Mouse (Mus musculus) limb, embryonic 12.5 days (tissue): ENCODE data around the gene Eva1a. TPM values are rescaled to one million over a fixed set of nuclear protein-coding genes. Genes with fewer than 3 reads are reported as not detected.
A peak's percentile ranks its signal among the peaks of the same experiment; 100 is the strongest.

Experiments used
- ATAC-seq: fragments of 200-750 bp; cut with Nextera tagmentation; 2 replicates; pipeline ENCODE4 v1.8.0; 2017; ENCODE audit warnings: low read depth, moderate TSS enrichment; ENCODE audit not compliant: insufficient number of reproducible peaks, insufficient read depth, low FRiP score, low TSS enrichment
- H3K27ac ChIP-seq: fragments of 300-500 bp; sonication (generic); 2 replicates; pipeline ENCODE4 v1.5.1; 2016; ENCODE audit warnings: mild to moderate bottlenecking, moderate library complexity
- H3K27me3 ChIP-seq: fragments of 300-500 bp; sonication (generic); 2 replicates; pipeline ENCODE4 v1.6.1; 2016; ENCODE audit warnings: mild to moderate bottlenecking, moderate library complexity
- H3K36me3 ChIP-seq: fragments of 300-500 bp; sonication (generic); 2 replicates; pipeline ENCODE4 v1.6.1; 2016; ENCODE audit warnings: mild to moderate bottlenecking, moderate library complexity
- H3K4me1 ChIP-seq: fragments of 300-500 bp; sonication (generic); replicated peaks from 2 replicates; pipeline ENCODE4 v1.6.1; 2016
- H3K4me2 ChIP-seq: fragments of 300-500 bp; sonication (generic); 2 replicates; pipeline ENCODE4 v1.6.1; 2016; ENCODE audit warnings: mild to moderate bottlenecking, moderate library complexity
- H3K4me3 ChIP-seq: fragments of 300-500 bp; sonication (generic); replicated peaks from 2 replicates; pipeline ENCODE4 v1.5.1; 2016; ENCODE audit warnings: mild to moderate bottlenecking
- H3K9ac ChIP-seq: fragments of 300-500 bp; sonication (generic); replicated peaks from 2 replicates; pipeline ENCODE4 v1.6.1; 2016; ENCODE audit warnings: mild to moderate bottlenecking, moderate library complexity
- H3K9me3 ChIP-seq: fragments of 300-500 bp; sonication (generic); 2 replicates; pipeline ENCODE4 v1.6.1; 2016; ENCODE audit warnings: mild to moderate bottlenecking, moderate library complexity
- WGBS: fragments of 180-500 bp; shearing (Covaris S2); methylation state at CpG from one replicate; pipeline ENCODE4 v1.1.7; 2016; 5-methylcytosine and 5-hydroxymethylcytosine counted together
- polyA plus RNA-seq: library from polyadenylated mRNA; unstranded; fragments of >200 nt; fragmentation: Nextera tagmentation; extraction: Ambion mirVana; gene quantifications from 2 replicates; pipeline ENCODE4 v1.2.1, GENCODE M21; 2016

Eva1a gene
- polyA plus RNA-seq, 1 experiment from 2014 or later, result 32.4 TPM

- ATAC-seq, result peak; percentile 21; the same call in 1 of the 2 replicates
- Histone ChIP-seq H3K9me3 (no peaks in the 10 kb centered on the region), H3K4me1 (peaks cover 56% of the 10 kb centered on the region), H3K36me3 (no peaks in the 10 kb centered on the region), H3K9ac (peak overlapping the region; percentile 75), H3K27ac (peak overlapping the region; percentile 89), H3K27me3 (peaks cover 13% of the 10 kb centered on the region), H3K4me2 (peak overlapping the region; percentile 82), H3K4me3 (peak overlapping the region; percentile 66)
- 1% methylated on average over 35 of the region's 35 CpGs for WGBS
Measured at GRCm38 (mm10) chr6:82042296-82043125, 1.7 kb downstream of the Eva1a start.

GRCm38 (mm10) chr6:82043634-82044033 is 2.8 kb downstream of the Eva1a start:
- ATAC-seq, result no peak
- Histone ChIP-seq H3K4me1 (peaks cover 55% of the 10 kb centered on the region), H3K9ac (no peak overlapping the region), H3K27ac (no peak overlapping the region), H3K4me2 (peak overlapping the region; percentile 82), H3K9me3 (no peaks in the 10 kb centered on the region), H3K4me3 (peak overlapping the region; percentile 66), H3K36me3 (no peaks in the 10 kb centered on the region), H3K27me3 (peaks cover 13% of the 10 kb centered on the region)
- WGBS, result 34% methylated on average over 4 of the region's 4 CpGs

GRCm38 (mm10) chr6:82044509-82044908 is 3.7 kb downstream of the Eva1a start:
- H3K4me1 ChIP-seq, result peaks cover 55% of the 10 kb centered on the region
- no peak overlapping the region for H3K9ac ChIP-seq
- peaks cover 13% of the 10 kb centered on the region for H3K27me3 ChIP-seq

GRCm38 (mm10) chr6:82047977-82048376 is 7.1 kb downstream of the Eva1a start:
- H3K4me2 ChIP-seq, result no peak overlapping the region
- H3K27me3 ChIP-seq, result peaks cover 7% of the 10 kb centered on the region; the same call in 1 of the 2 replicates
- H3K27ac ChIP-seq, result no peak overlapping the region
- WGBS, result 53% methylated on average over 6 of the region's 6 CpGs
- H3K9me3 ChIP-seq, result no peaks in the 10 kb centered on the region
- no peak overlapping the region for H3K4me3 ChIP-seq
- no peak overlapping the region for H3K9ac ChIP-seq
- no peak for ATAC-seq
- H3K36me3 ChIP-seq, result no peaks in the 10 kb centered on the region
- H3K4me1 ChIP-seq, result peaks cover 58% of the 10 kb centered on the region

More at GRCm38 (mm10) chr6:82044509-82044908, 3.7 kb downstream of the Eva1a start:
- Histone ChIP-seq H3K4me3 (no peak overlapping the region), H3K36me3 (no peaks in the 10 kb centered on the region), H3K4me2 (peak overlapping the region; percentile 82; the same call in 1 of the 2 replicates), H3K27ac (no peak overlapping the region), H3K9me3 (no peaks in the 10 kb centered on the region)
- WGBS, result 83% methylated on average over 4 of the region's 4 CpGs
- no peak for ATAC-seq

- Histone ChIP-seq H3K9ac (no peak overlapping the region), H3K27ac (no peak overlapping the region), H3K4me1 (peaks cover 44% of the 10 kb centered on the region), H3K4me3 (no peak overlapping the region), H3K27me3 (no peaks in the 10 kb centered on the region), H3K4me2 (no peak overlapping the region), H3K9me3 (no peaks in the 10 kb centered on the region), H3K36me3 (no peaks in the 10 kb centered on the region)
- WGBS, result 80% methylated on average over 9 of the region's 9 CpGs
- ATAC-seq, result no peak
Measured at GRCm38 (mm10) chr6:82050201-82050600, 9.4 kb downstream of the Eva1a start.

- peak overlapping the region; percentile 85 for H3K27ac ChIP-seq
- ATAC-seq, result no peak
- H3K4me3 ChIP-seq, result no peak overlapping the region
- H3K36me3 ChIP-seq, result peaks cover 5% of the 10 kb centered on the region; the same call in 1 of the 2 replicates
- WGBS, result 81% methylated on average over 8 of the region's 8 CpGs
- H3K4me1 ChIP-seq, result peaks cover 34% of the 10 kb centered on the region
- H3K4me2 ChIP-seq, result no peak overlapping the region
- H3K9me3 ChIP-seq, result no peaks in the 10 kb centered on the region
- no peak overlapping the region for H3K9ac ChIP-seq
- H3K27me3 ChIP-seq, result no peaks in the 10 kb centered on the region
Measured at GRCm38 (mm10) chr6:82051569-82051968, 10.7 kb downstream of the Eva1a start.

- WGBS, result 77% methylated on average over 6 of the region's 6 CpGs
- Histone ChIP-seq H3K27me3 (no peaks in the 10 kb centered on the region), H3K9ac (no peak overlapping the region), H3K36me3 (peaks cover 5% of the 10 kb centered on the region; the same call in 1 of the 2 replicates), H3K4me2 (0 out of 2 replicates have a peak overlapping the region, but pooled peaks have one; percentile 30), H3K4me3 (no peak overlapping the region), H3K9me3 (no peaks in the 10 kb centered on the region), H3K4me1 (peaks cover 37% of the 10 kb centered on the region), H3K27ac (peak overlapping the region; percentile 85)
- no peak; the same call in 1 of the 2 replicates for ATAC-seq
Measured at GRCm38 (mm10) chr6:82052047-82052725, 11.3 kb downstream of the Eva1a start.

GRCm38 (mm10) chr6:82052726-82053118 is 11.9 kb downstream of the Eva1a start:
- peak overlapping the region; percentile 30 for H3K4me2 ChIP-seq

GRCm38 (mm10) chr6:82054854-82055253 is 14.0 kb downstream of the Eva1a start:
- WGBS, result 75% methylated on average over 7 of the region's 7 CpGs
- Histone ChIP-seq H3K4me3 (no peak overlapping the region), H3K9me3 (no peaks in the 10 kb centered on the region), H3K4me1 (peaks cover 40% of the 10 kb centered on the region), H3K9ac (no peak overlapping the region), H3K27me3 (no peaks in the 10 kb centered on the region), H3K4me2 (no peak overlapping the region), H3K36me3 (peaks cover 8% of the 10 kb centered on the region; the same call in 1 of the 2 replicates), H3K27ac (no peak overlapping the region)
- ATAC-seq, result no peak

More at GRCm38 (mm10) chr6:82052726-82053118, 11.9 kb downstream of the Eva1a start:
- H3K9me3 ChIP-seq, result no peaks in the 10 kb centered on the region
- H3K9ac ChIP-seq, result no peak overlapping the region
- no peak overlapping the region for H3K4me3 ChIP-seq
- H3K4me1 ChIP-seq, result peaks cover 42% of the 10 kb centered on the region
- 45% methylated on average over 2 of the region's 2 CpGs for WGBS
- no peaks in the 10 kb centered on the region for H3K27me3 ChIP-seq
- ATAC-seq, result peak; percentile 50; the same call in 1 of the 2 replicates
- peaks cover 8% of the 10 kb centered on the region; the same call in 1 of the 2 replicates for H3K36me3 ChIP-seq
- peak overlapping the region; percentile 85 for H3K27ac ChIP-seq

- WGBS, result 85% methylated on average over 7 of the region's 7 CpGs
- Histone ChIP-seq H3K36me3 (peaks cover 14% of the 10 kb centered on the region; the same call in 1 of the 2 replicates), H3K27ac (no peak overlapping the region), H3K27me3 (no peaks in the 10 kb centered on the region), H3K9ac (no peak overlapping the region), H3K4me1 (peaks cover 17% of the 10 kb centered on the region), H3K4me2 (no peak overlapping the region), H3K4me3 (no peak overlapping the region), H3K9me3 (no peaks in the 10 kb centered on the region)
- ATAC-seq, result no peak
Measured at GRCm38 (mm10) chr6:82059896-82060295, 19.1 kb downstream of the Eva1a start.

- Histone ChIP-seq H3K9ac (no peak overlapping the region), H3K9me3 (no peaks in the 10 kb centered on the region), H3K4me2 (no peak overlapping the region), H3K27me3 (no peaks in the 10 kb centered on the region), H3K36me3 (peaks cover 14% of the 10 kb centered on the region; the same call in 1 of the 2 replicates), H3K27ac (no peak overlapping the region), H3K4me1 (peaks cover 5% of the 10 kb centered on the region), H3K4me3 (no peak overlapping the region)
- ATAC-seq, result no peak
- WGBS, result 84% methylated on average over 5 of the region's 5 CpGs
Measured at GRCm38 (mm10) chr6:82065230-82065629, 24.4 kb downstream of the Eva1a start.
